Comparison of ENCODE assay signal across 10 mouse cellular contexts in the genomic region with DNA sequence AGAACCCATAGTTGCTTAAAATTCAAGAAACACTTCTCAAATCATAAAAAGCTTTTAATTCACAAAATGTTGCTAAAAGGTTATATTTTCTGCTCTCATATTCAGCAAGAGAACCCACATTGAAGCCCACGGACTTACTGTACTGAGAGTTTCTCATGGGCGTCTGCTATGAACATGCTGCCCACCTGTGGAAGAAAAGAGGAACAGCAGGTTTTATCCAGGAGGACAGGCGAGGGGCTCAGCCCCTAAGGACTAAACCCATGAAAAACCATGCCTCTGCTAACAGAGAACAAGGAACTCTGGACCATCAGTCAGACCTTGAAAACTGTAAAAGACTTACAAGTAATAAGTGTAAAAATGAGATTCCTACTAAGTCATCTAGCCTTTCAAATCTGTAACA. TPM values are rescaled to one million over a fixed set of nuclear protein-coding genes. Genes with fewer than 3 reads are reported as not detected.
DNase-seq lines count a peak whose midpoint lies in the region; ATAC-seq and TF ChIP-seq lines count a peak whose summit lies in the region.
"Had no signal": no experiment of that assay in that cellular context is flagged by ENCODE, and none has a peak within 500 bp of the region (broad histone marks: within the 10 kb centered on the region; RNA-seq: fewer than 3 reads in every experiment).

No protein-coding gene starts in this region.

- H3K4me1 ChIP-seq in hindbrain, embryonic 11.5 days (replicated peaks; ENCODE audit: control insufficient read depth, insufficient read depth, low read length), result no peaks in the 10 kb centered on the region
- no peaks in the 10 kb centered on the region for H3K4me1 ChIP-seq in hindbrain, embryonic 12.5 days
- H3K4me1 ChIP-seq in forebrain, embryonic 13.5 days, result no peaks in the 10 kb centered on the region
- no peaks in the 10 kb centered on the region for H3K4me1 ChIP-seq in intestine, embryonic 16.5 days (ENCODE audit: control insufficient read depth, insufficient read depth, low read length)
- H3K4me1 ChIP-seq: limb, embryonic 13.5 days had no signal

- peak; percentile 48 for DNase-seq in hindbrain, embryonic 11.5 days (ENCODE audit: low spot score)
- DNase-seq in MEL-GATA-1-ER (ENCODE audit: extremely low read depth, low read depth), result peak; percentile 23
- peak; percentile 17 to 54 for DNase-seq in frontal cortex, postnatal 36 days (ENCODE audit: low spot score in 2 of 2)

- no peak overlapping the region for H3K4me2 ChIP-seq in hindbrain, embryonic 11.5 days (replicated peaks; ENCODE audit: low read depth, low read length)
- H3K4me2 ChIP-seq in hindbrain, embryonic 12.5 days (replicated peaks), result no peak overlapping the region
- no peak overlapping the region for H3K4me2 ChIP-seq in forebrain, embryonic 13.5 days
- no peak overlapping the region for H3K4me2 ChIP-seq in intestine, embryonic 16.5 days (ENCODE audit: low read depth, low read length)
- H3K4me2 ChIP-seq: limb, embryonic 13.5 days had no signal

- H3K4me3 ChIP-seq in hindbrain, embryonic 11.5 days (ENCODE audit: low read depth, low read length), result no peak overlapping the region
- H3K4me3 ChIP-seq in hindbrain, embryonic 12.5 days, result no peak overlapping the region
- no peak overlapping the region for H3K4me3 ChIP-seq in C2C12 (ENCODE audit: insufficient read depth, poor library complexity, severe bottlenecking)
- no peak overlapping the region for H3K4me3 ChIP-seq in forebrain, embryonic 13.5 days
- H3K4me3 ChIP-seq in intestine, embryonic 16.5 days (ENCODE audit: low read length), result no peak overlapping the region
- H3K4me3 ChIP-seq: erythroblast, embryonic 14.5 days; limb, embryonic 13.5 days had no signal

- H3K79me2 ChIP-seq in C2C12 (ENCODE audit: control insufficient read depth, insufficient read depth), result no peaks in the 10 kb centered on the region

- no peaks in the 10 kb centered on the region for H3K36me3 ChIP-seq in hindbrain, embryonic 11.5 days (ENCODE audit: control insufficient read depth, insufficient read depth, low read length)
- peaks cover 28% of the 10 kb centered on the region for H3K36me3 ChIP-seq in hindbrain, embryonic 12.5 days
- H3K36me3 ChIP-seq in C2C12 (ENCODE audit: control insufficient read depth, insufficient read depth), result peaks cover 10% of the 10 kb centered on the region
- H3K36me3 ChIP-seq in forebrain, embryonic 13.5 days (ENCODE audit: poor library complexity, severe bottlenecking), result peaks cover 32% of the 10 kb centered on the region
- no peaks in the 10 kb centered on the region; the same call in 1 of the 2 replicates for H3K36me3 ChIP-seq in intestine, embryonic 16.5 days (ENCODE audit: control insufficient read depth, insufficient read depth, low read length)

- peak; percentile 10 for TF ChIP-seq CTCF in C2C12 (IDR thresholded peaks at IDR 0.05; ENCODE audit: control insufficient read depth, insufficient read depth, insufficient read length)

- H3K27ac ChIP-seq in hindbrain, embryonic 11.5 days (ENCODE audit: low read depth, low read length), result no peak overlapping the region
- H3K27ac ChIP-seq in hindbrain, embryonic 12.5 days, result no peak overlapping the region
- H3K27ac ChIP-seq in forebrain, embryonic 13.5 days, result no peak overlapping the region
- H3K27ac ChIP-seq in intestine, embryonic 16.5 days (ENCODE audit: low read length), result no peak overlapping the region
- H3K27ac ChIP-seq: limb, embryonic 13.5 days had no signal

- ATAC-seq in hindbrain, embryonic 11.5 days (ENCODE audit: low FRiP score), result no peak
- no peak for ATAC-seq in hindbrain, embryonic 12.5 days (ENCODE audit: low FRiP score)
- peak; percentile 43; the same call in 1 of the 2 replicates for ATAC-seq in megakaryocyte, adult 5-6 weeks (ENCODE audit: poor library complexity, severe bottlenecking)
- no peak for ATAC-seq in forebrain, embryonic 13.5 days
- no peak for ATAC-seq in intestine, embryonic 16.5 days

- H3K79me3 ChIP-seq in C2C12 (ENCODE audit: low read depth), result no peaks in the 10 kb centered on the region

- H3ac ChIP-seq in C2C12 (ENCODE audit: control insufficient read depth, insufficient read length, low read depth), result no peak overlapping the region

- H3K27me3 ChIP-seq in hindbrain, embryonic 11.5 days (ENCODE audit: control insufficient read depth, insufficient read depth, low read length), result no peaks in the 10 kb centered on the region
- no peaks in the 10 kb centered on the region for H3K27me3 ChIP-seq in hindbrain, embryonic 12.5 days
- no peaks in the 10 kb centered on the region for H3K27me3 ChIP-seq in C2C12 (ENCODE audit: control insufficient read depth, insufficient read depth, insufficient read length)
- H3K27me3 ChIP-seq in forebrain, embryonic 13.5 days, result no peaks in the 10 kb centered on the region
- no peaks in the 10 kb centered on the region for H3K27me3 ChIP-seq in intestine, embryonic 16.5 days (replicated peaks; ENCODE audit: control insufficient read depth, insufficient read depth, low read length)
- H3K27me3 ChIP-seq: limb, embryonic 13.5 days had no signal

- 13% methylated on average over 3 of the region's 3 CpGs for WGBS in hindbrain, embryonic 11.5 days
- 10% methylated on average over 3 of the region's 3 CpGs for WGBS in hindbrain, embryonic 12.5 days
- 3% methylated on average over 3 of the region's 3 CpGs for WGBS in forebrain, embryonic 13.5 days
- 13% methylated on average over 3 of the region's 3 CpGs for WGBS in intestine, embryonic 16.5 days

- no peak overlapping the region for H3K9ac ChIP-seq in hindbrain, embryonic 11.5 days (ENCODE audit: low read depth, low read length)
- H3K9ac ChIP-seq in hindbrain, embryonic 12.5 days, result no peak overlapping the region
- no peak overlapping the region for H3K9ac ChIP-seq in forebrain, embryonic 13.5 days
- no peak overlapping the region for H3K9ac ChIP-seq in intestine, embryonic 16.5 days (ENCODE audit: low read depth, low read length)
- H3K9ac ChIP-seq: limb, embryonic 13.5 days had no signal

- no peaks in the 10 kb centered on the region for H3K9me3 ChIP-seq in hindbrain, embryonic 11.5 days (ENCODE audit: control insufficient read depth, low read length)
- H3K9me3 ChIP-seq in hindbrain, embryonic 12.5 days (replicated peaks), result no peaks in the 10 kb centered on the region
- no peaks in the 10 kb centered on the region for H3K9me3 ChIP-seq in forebrain, embryonic 13.5 days (replicated peaks)
- no peaks in the 10 kb centered on the region for H3K9me3 ChIP-seq in intestine, embryonic 16.5 days (ENCODE audit: control insufficient read depth, low read length)
- H3K9me3 ChIP-seq: limb, embryonic 13.5 days had no signal

TF ChIP-seq in C2C12, 6 proteins besides CTCF, POLR2A, EP300 and RAD21:
- no peak for TF ChIP-seq CEBPB (IDR thresholded peaks at IDR 0.05; ENCODE audit: low read depth)
- no peak for TF ChIP-seq MYOD1 (IDR thresholded peaks at IDR 0.05; ENCODE audit: control insufficient read depth, insufficient read length, low read depth)
- TF ChIP-seq USF1 (IDR thresholded peaks at IDR 0.05; ENCODE audit: low read depth), result no peak
- no peak for TF ChIP-seq MAX (IDR thresholded peaks at IDR 0.05)
- TF ChIP-seq FOSL1 (IDR thresholded peaks at IDR 0.05; ENCODE audit: insufficient read depth, low read length, poor library complexity, severe bottlenecking), result no peak
- no peak for TF ChIP-seq MYOG (IDR thresholded peaks at IDR 0.05; ENCODE audit: control insufficient read depth, extremely low read depth, insufficient read length)

RNA-seq across cellular contexts. Expression of gene Armh3, which starts 45.0 kb away (rescaled TPM):
- polyA plus RNA-seq in hindbrain, embryonic 11.5 days (2014; fragmentation: Nextera tagmentation; extraction: Ambion mirVana), result 13.7 and 15.3 TPM in 2 replicates
- 21.3 and 24.2 TPM in 2 replicates for polyA plus RNA-seq in hindbrain, embryonic 12.5 days (2016; fragmentation: Nextera tagmentation; extraction: Ambion mirVana)
- 6.4 TPM for polyA plus RNA-seq in C2C12 (2012; fragmentation: generic; extraction: Trizol)
- total RNA-seq in megakaryocyte, adult 5-6 weeks (2015), result 12.8 and 15.6 TPM in 2 replicates
- 6.6 and 8.5 TPM in 2 replicates for total RNA-seq in megakaryocyte, adult 5-6 weeks (2017)
- 17.0 and 21.5 TPM in 2 replicates for polyA plus RNA-seq in forebrain, embryonic 13.5 days (2015; fragmentation: Nextera tagmentation; extraction: Ambion mirVana)
- polyA plus RNA-seq in intestine, embryonic 16.5 days (2015; fragmentation: Nextera tagmentation; extraction: Ambion mirVana), result 17.2 and 17.3 TPM in 2 replicates
- polyA plus RNA-seq: erythroblast, embryonic 14.5 days had no signal

RNA-seq across cellular contexts. Expression of gene Hps6, which starts 50.0 kb away (rescaled TPM):
- polyA plus RNA-seq in hindbrain, embryonic 11.5 days (2014; fragmentation: Nextera tagmentation; extraction: Ambion mirVana), result 1.0 and 1.9 TPM in 2 replicates
- polyA plus RNA-seq in hindbrain, embryonic 12.5 days (2016; fragmentation: Nextera tagmentation; extraction: Ambion mirVana), result 4.8 and 5.1 TPM in 2 replicates
- polyA plus RNA-seq in C2C12 (2012; fragmentation: generic; extraction: Trizol), result 14.6 TPM
- 1.2 and 1.7 TPM in 2 replicates for total RNA-seq in megakaryocyte, adult 5-6 weeks (2015)
- total RNA-seq in megakaryocyte, adult 5-6 weeks (2017), result 6.6 and 6.8 TPM in 2 replicates
- 1.6 and 1.9 TPM in 2 replicates for polyA plus RNA-seq in forebrain, embryonic 13.5 days (2015; fragmentation: Nextera tagmentation; extraction: Ambion mirVana)
- 8.8 and 9.4 TPM in 2 replicates for polyA plus RNA-seq in intestine, embryonic 16.5 days (2015; fragmentation: Nextera tagmentation; extraction: Ambion mirVana)
